Mouse (Mus musculus): ENCODE data around the gene Ier5l. TPM values are rescaled to one million over a fixed set of nuclear protein-coding genes. Genes with fewer than 3 reads are reported as not detected.

Gene Ier5l
- polyA plus RNA-seq, 1 experiment from 2014 or later, result 2.8 TPM

DNA sequence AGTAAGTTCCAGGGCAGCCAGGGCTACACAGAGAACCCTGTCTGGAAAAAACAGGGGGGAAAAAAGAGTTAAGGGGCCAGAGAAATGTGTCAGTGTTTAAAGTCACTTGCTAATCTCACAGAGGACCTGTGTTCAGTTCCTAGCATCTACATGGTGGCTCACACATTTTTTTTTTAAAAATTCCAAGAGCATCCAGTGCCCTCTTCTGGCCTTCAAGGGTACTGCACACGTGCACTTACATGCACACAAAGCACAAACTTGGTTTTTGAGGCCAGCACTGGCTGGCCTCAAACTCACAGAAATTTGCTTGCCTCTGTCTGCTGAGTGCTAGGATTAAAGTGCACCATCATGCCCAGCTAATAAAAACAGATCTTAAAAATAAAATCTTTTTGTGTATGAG lies 23.5 kb downstream of the Ier5l start:
- no peak overlapping the region for H3K9ac ChIP-seq (replicated peaks; ENCODE audit: low read depth, low read length)
- H3K9me3 ChIP-seq (ENCODE audit: control insufficient read depth, low read depth, low read length), result no peaks in the 10 kb centered on the region
- 52% methylated on average over 1 of the region's 1 CpGs for WGBS
- no peak overlapping the region for H3K4me2 ChIP-seq (replicated peaks; ENCODE audit: low read depth, low read length)
- no peak for ATAC-seq (ENCODE audit: insufficient number of reproducible peaks, insufficient read depth, low FRiP score, low read depth)
- H3K4me1 ChIP-seq (ENCODE audit: control insufficient read depth, insufficient read depth, low read length), result peaks cover 9% of the 10 kb centered on the region
- no peaks in the 10 kb centered on the region for H3K27me3 ChIP-seq (ENCODE audit: control insufficient read depth, insufficient read depth, low read length)
- H3K36me3 ChIP-seq (ENCODE audit: control insufficient read depth, insufficient read depth, low read length), result peaks cover 33% of the 10 kb centered on the region
- no peak overlapping the region for H3K27ac ChIP-seq (ENCODE audit: low read length)
- H3K4me3 ChIP-seq (ENCODE audit: low read depth, low read length), result no peak overlapping the region

DNA sequence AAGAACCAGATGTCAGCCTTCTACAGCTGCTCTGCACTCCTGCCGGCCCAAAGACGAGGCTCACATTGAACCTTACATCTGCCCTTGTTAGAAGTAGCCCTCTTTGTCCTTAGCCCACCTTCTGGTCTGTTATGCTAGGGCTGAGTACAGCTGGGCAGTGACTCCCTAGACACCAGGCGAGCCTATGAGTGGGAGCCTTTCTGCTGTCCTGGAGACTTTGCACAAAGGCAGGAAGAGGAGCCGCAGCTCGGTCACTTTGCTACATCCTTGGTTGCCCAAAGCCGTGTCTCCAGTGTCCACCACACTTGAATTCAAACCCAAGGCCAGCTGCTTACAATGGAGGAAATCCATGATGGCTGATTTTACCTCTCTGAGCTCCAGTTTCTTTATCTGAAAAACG lies 25.6 kb downstream of the Ier5l start:
- Histone ChIP-seq H3K9ac (replicated peaks; ENCODE audit: low read depth, low read length) (no peak overlapping the region), H3K36me3 (ENCODE audit: control insufficient read depth, insufficient read depth, low read length) (peaks cover 47% of the 10 kb centered on the region), H3K9me3 (ENCODE audit: control insufficient read depth, low read depth, low read length) (no peaks in the 10 kb centered on the region), H3K4me1 (ENCODE audit: control insufficient read depth, insufficient read depth, low read length) (peaks cover 30% of the 10 kb centered on the region), H3K4me2 (replicated peaks; ENCODE audit: low read depth, low read length) (no peak overlapping the region), H3K27ac (ENCODE audit: low read length) (no peak overlapping the region), H3K4me3 (ENCODE audit: low read depth, low read length) (no peak overlapping the region), H3K27me3 (ENCODE audit: control insufficient read depth, insufficient read depth, low read length) (no peaks in the 10 kb centered on the region)
- ATAC-seq (ENCODE audit: insufficient number of reproducible peaks, insufficient read depth, low FRiP score, low read depth), result no peak
- WGBS, result 91% methylated on average over 7 of the region's 7 CpGs

DNA sequence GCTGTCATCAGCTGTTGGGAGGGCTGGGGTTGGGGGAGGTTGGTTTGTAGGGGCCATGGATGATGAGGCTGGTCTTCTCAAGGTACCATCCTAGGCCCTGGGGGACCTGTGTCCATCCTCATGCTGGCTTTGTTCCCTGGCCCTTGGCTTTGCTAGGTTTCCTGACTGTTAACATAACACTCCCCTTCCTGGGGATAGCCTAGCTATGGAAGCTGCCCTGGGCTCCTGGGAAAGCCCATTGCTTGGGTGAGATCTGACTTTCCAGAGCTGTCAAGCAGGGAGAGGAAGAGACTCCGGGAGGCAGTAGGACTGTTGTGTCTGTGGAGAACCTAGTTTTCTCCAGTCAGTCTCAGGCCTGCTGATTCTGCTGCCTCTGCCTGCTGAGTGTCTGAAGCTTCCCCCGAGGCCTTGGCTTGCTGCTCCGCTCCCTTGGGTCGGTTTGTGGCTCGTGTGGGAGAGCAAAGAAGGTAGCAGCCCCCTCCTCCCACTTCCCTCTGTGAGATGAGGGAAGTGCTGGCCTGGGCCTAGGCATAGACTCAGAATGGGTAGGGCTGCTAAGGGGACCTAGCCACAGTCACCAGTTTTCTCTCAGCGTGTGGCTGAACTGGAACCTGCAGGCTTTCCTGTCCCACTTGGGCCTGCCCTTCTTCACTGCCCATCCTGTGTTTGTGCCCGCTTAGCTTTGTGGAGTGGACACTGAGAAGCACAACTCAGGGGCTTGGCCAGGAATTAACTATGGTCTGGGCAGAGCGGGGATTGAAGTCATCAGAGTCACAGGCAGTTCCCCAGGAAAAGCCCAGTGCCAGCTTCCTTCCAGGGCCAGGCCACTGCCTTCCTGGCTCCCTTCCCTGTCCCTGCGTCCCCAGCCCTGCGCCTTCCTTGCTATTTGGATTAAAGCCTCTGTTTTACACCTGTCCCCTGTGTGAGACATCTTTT lies 26.9 kb downstream of the Ier5l start:
- no peak overlapping the region for H3K27ac ChIP-seq (ENCODE audit: low read length)
- no peak for ATAC-seq (ENCODE audit: insufficient number of reproducible peaks, insufficient read depth, low FRiP score, low read depth)
- H3K9ac ChIP-seq (replicated peaks; ENCODE audit: low read depth, low read length), result no peak overlapping the region
- H3K4me1 ChIP-seq (ENCODE audit: control insufficient read depth, insufficient read depth, low read length), result peaks cover 42% of the 10 kb centered on the region
- H3K36me3 ChIP-seq (ENCODE audit: control insufficient read depth, insufficient read depth, low read length), result peaks cover 50% of the 10 kb centered on the region
- H3K4me2 ChIP-seq (replicated peaks; ENCODE audit: low read depth, low read length), result no peak overlapping the region
- no peaks in the 10 kb centered on the region for H3K9me3 ChIP-seq (ENCODE audit: control insufficient read depth, low read depth, low read length)
- H3K27me3 ChIP-seq (ENCODE audit: control insufficient read depth, insufficient read depth, low read length), result no peaks in the 10 kb centered on the region
- WGBS, result 81% methylated on average over 10 of the region's 10 CpGs
- H3K4me3 ChIP-seq (ENCODE audit: low read depth, low read length), result no peak overlapping the region

GRCm38 (mm10) chr2:30445312-30445711 lies 28.7 kb downstream of the Ier5l start:
- peaks cover 50% of the 10 kb centered on the region for H3K36me3 ChIP-seq (ENCODE audit: control insufficient read depth, insufficient read depth, low read length)
- H3K4me3 ChIP-seq (ENCODE audit: low read depth, low read length), result no peak overlapping the region
- peak overlapping the region; percentile 100 for H3K27ac ChIP-seq (ENCODE audit: low read length)
- 15% methylated on average over 2 of the region's 2 CpGs for WGBS
- peak overlapping the region; percentile 19; the same call in 1 of the 2 replicates for H3K4me2 ChIP-seq (replicated peaks; ENCODE audit: low read depth, low read length)
- peak overlapping the region; percentile 2 for H3K9ac ChIP-seq (replicated peaks; ENCODE audit: low read depth, low read length)
- H3K4me1 ChIP-seq (ENCODE audit: control insufficient read depth, insufficient read depth, low read length), result peaks cover 56% of the 10 kb centered on the region
- no peaks in the 10 kb centered on the region for H3K9me3 ChIP-seq (ENCODE audit: control insufficient read depth, low read depth, low read length)
- ATAC-seq (ENCODE audit: insufficient number of reproducible peaks, insufficient read depth, low FRiP score, low read depth), result peak; percentile 62
- no peaks in the 10 kb centered on the region for H3K27me3 ChIP-seq (ENCODE audit: control insufficient read depth, insufficient read depth, low read length)

DNA sequence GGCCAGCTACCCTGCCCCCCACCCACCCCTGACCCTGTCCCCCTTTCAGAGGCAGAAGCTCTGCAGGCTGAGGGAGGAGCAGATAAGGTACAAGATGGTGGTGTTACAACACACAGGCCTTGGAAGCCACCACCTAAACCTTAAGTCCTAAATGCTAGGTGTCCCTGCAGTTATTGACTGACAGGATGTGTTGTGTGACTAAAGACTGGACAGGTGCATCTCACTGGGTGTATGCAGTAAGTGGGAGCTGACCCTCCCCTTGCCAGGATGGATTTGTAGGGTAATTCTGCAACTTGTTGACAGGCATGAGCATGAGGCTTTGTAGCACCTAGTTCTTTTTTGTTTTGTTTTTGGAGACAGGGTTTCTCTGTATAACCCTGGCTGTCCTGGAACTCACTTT lies 29.6 kb downstream of the Ier5l start:
- H3K4me3 ChIP-seq (ENCODE audit: low read depth, low read length), result no peak overlapping the region
- H3K36me3 ChIP-seq (ENCODE audit: control insufficient read depth, insufficient read depth, low read length), result peaks cover 49% of the 10 kb centered on the region

GRCm38 (mm10) chr2:30444006-30444405 lies 30.0 kb downstream of the Ier5l start:
- no peak overlapping the region for H3K4me3 ChIP-seq (ENCODE audit: low read depth, low read length)
- peak overlapping the region; percentile 100 for H3K27ac ChIP-seq (ENCODE audit: low read length)
- H3K9ac ChIP-seq (replicated peaks; ENCODE audit: low read depth, low read length), result 0 out of 2 replicates have a peak overlapping the region, but pooled peaks have one; percentile 6
- H3K9me3 ChIP-seq (ENCODE audit: control insufficient read depth, low read depth, low read length), result no peaks in the 10 kb centered on the region
- peak overlapping the region; percentile 74 for H3K4me2 ChIP-seq (replicated peaks; ENCODE audit: low read depth, low read length)
- H3K4me1 ChIP-seq (ENCODE audit: control insufficient read depth, insufficient read depth, low read length), result peaks cover 65% of the 10 kb centered on the region
- H3K27me3 ChIP-seq (ENCODE audit: control insufficient read depth, insufficient read depth, low read length), result no peaks in the 10 kb centered on the region
- no peak for ATAC-seq (ENCODE audit: insufficient number of reproducible peaks, insufficient read depth, low FRiP score, low read depth)
- 38% methylated on average over 5 of the region's 5 CpGs for WGBS
- peaks cover 48% of the 10 kb centered on the region for H3K36me3 ChIP-seq (ENCODE audit: control insufficient read depth, insufficient read depth, low read length)

More for the DNA sequence above, 29.6 kb downstream of the Ier5l start:
- Histone ChIP-seq H3K27me3 (ENCODE audit: control insufficient read depth, insufficient read depth, low read length) (no peaks in the 10 kb centered on the region), H3K4me1 (ENCODE audit: control insufficient read depth, insufficient read depth, low read length) (peaks cover 64% of the 10 kb centered on the region), H3K9me3 (ENCODE audit: control insufficient read depth, low read depth, low read length) (no peaks in the 10 kb centered on the region), H3K27ac (ENCODE audit: low read length) (peak overlapping the region; percentile 100), H3K4me2 (replicated peaks; ENCODE audit: low read depth, low read length) (peak overlapping the region; percentile 74), H3K9ac (replicated peaks; ENCODE audit: low read depth, low read length) (0 out of 2 replicates have a peak overlapping the region, but pooled peaks have one; percentile 6)
- ATAC-seq (ENCODE audit: insufficient number of reproducible peaks, insufficient read depth, low FRiP score, low read depth), result no peak

DNA sequence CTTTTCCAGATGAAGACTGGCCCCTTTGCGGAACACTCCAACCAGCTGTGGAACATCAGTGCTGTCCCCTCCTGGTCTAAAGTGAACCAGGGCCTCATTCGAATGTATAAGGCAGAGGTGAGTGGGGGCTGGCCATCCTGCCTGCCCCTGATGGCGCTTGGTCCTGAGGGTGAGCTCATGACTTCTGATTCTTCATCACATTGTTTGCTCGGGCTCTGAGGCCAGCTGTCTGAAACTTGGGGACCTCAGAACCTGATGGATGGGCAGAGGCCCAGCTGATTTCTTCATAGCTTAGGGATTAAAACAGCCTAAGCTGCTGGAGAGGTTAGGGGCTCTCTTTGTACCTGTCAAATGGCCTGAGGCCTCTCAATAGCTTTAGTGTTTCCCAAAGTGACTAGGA lies 30.7 kb downstream of the Ier5l start:
- no peak for ATAC-seq (ENCODE audit: insufficient number of reproducible peaks, insufficient read depth, low FRiP score, low read depth)
- H3K9ac ChIP-seq (replicated peaks; ENCODE audit: low read depth, low read length), result peak overlapping the region; percentile 34
- H3K36me3 ChIP-seq (ENCODE audit: control insufficient read depth, insufficient read depth, low read length), result peaks cover 51% of the 10 kb centered on the region
- WGBS, result 26% methylated on average over 4 of the region's 4 CpGs
- peak overlapping the region; percentile 100 for H3K27ac ChIP-seq (ENCODE audit: low read length)
- H3K4me2 ChIP-seq (replicated peaks; ENCODE audit: low read depth, low read length), result peak overlapping the region; percentile 74
- H3K4me3 ChIP-seq (ENCODE audit: low read depth, low read length), result peak overlapping the region; percentile 16
- no peaks in the 10 kb centered on the region for H3K9me3 ChIP-seq (ENCODE audit: control insufficient read depth, low read depth, low read length)
- peaks cover 65% of the 10 kb centered on the region for H3K4me1 ChIP-seq (ENCODE audit: control insufficient read depth, insufficient read depth, low read length)
- no peaks in the 10 kb centered on the region for H3K27me3 ChIP-seq (ENCODE audit: control insufficient read depth, insufficient read depth, low read length)

DNA sequence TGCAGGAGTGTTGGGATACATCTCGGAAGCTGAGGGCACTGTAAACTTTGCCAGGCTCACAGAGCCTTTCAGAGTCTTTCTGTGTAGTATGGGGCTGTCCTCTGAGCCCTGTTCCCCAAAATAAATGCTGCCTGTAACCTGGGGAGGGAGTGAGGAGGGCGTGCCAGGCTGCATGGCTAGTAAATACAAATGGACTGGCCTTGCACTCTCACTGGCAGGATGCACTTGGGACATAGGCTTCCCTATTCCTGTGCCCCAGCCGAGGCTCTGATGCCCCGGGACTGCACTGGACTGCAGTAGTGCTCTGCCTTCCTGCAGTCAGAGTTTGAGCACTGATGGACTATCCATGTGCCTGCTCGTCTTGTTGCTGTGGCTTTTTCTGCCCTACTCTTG lies 31.5 kb downstream of the Ier5l start:
- H3K27ac ChIP-seq (ENCODE audit: low read length), result peak overlapping the region; percentile 100
- H3K36me3 ChIP-seq (ENCODE audit: control insufficient read depth, insufficient read depth, low read length), result peaks cover 51% of the 10 kb centered on the region
- H3K9me3 ChIP-seq (ENCODE audit: control insufficient read depth, low read depth, low read length), result no peaks in the 10 kb centered on the region
- peak overlapping the region; percentile 74 for H3K4me2 ChIP-seq (replicated peaks; ENCODE audit: low read depth, low read length)
- WGBS, result 32% methylated on average over 5 of the region's 5 CpGs
- peaks cover 65% of the 10 kb centered on the region for H3K4me1 ChIP-seq (ENCODE audit: control insufficient read depth, insufficient read depth, low read length)
- H3K9ac ChIP-seq (replicated peaks; ENCODE audit: low read depth, low read length), result peak overlapping the region; percentile 34
- peak overlapping the region; percentile 16 for H3K4me3 ChIP-seq (ENCODE audit: low read depth, low read length)
- no peak for ATAC-seq (ENCODE audit: insufficient number of reproducible peaks, insufficient read depth, low FRiP score, low read depth)
- H3K27me3 ChIP-seq (ENCODE audit: control insufficient read depth, insufficient read depth, low read length), result no peaks in the 10 kb centered on the region
